Mouse (Mus musculus): ENCODE results near the gene Cd274.

Gene Cd274

DNA sequence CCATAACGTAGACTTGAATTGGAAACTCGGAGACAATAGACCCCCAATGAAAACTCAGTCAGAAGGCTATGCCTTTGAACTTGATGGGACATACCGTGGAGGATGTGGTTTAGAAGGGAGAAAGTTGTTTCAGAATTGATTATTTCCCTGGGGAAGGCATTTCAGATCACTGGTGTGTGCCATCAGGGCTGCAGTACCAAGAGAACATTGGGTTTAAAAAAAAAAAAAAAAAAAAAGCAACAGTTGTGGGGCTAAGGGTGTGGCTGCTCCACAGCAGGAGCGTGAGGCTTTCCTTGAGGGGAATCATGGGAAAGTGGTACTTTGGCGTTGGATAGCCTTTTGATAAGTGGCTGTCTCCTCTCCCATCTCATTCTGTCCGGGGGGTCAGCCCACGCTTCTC, 55.5 kb downstream of the Cd274 start:
- DNase-seq (ENCODE audit: low read depth, low spot score) = no peak

DNA sequence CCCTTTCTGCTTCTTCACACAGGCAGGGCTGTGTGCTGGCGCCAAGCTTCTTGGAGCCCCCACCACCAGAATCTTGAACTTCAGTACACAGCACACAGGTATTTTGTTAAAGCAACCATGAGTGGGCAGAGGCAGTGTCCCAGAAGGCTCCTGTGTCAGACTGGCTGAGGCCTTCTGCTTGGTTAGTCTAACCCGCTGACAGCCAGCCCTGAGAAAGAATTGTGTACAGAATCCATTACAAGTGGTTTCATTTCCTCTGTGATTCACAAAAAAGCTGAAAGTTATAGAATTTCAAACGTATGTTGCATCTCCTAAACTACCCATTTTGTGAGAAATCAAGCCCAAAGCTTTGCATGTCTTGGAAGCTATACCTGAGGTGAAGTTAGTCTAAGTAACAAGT, 63.3 kb downstream of the Cd274 start:
- no peak for DNase-seq (ENCODE audit: low read depth, low spot score)

DNA sequence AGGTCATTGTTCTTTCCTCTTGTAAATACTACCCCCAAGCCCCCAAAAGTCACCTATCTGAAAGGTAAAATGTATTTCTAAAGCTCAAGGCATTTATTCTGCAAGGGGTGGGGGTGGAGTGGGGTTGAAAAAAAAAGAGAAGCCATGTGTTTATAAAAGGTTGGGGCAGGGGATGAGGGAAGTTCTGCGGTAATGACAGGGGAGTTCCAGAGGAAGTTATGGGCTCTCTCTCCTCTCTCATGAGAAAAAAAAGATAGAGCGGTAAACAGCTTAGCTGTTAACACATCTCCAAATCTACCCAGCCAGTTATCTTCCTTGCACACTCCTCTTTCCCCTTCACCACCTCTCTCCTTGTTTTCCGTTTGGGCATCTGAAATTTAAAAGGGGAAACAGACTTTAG, 63.7 kb downstream of the Cd274 start:
- DNase-seq (ENCODE audit: low read depth, low spot score) = no peak

DNA sequence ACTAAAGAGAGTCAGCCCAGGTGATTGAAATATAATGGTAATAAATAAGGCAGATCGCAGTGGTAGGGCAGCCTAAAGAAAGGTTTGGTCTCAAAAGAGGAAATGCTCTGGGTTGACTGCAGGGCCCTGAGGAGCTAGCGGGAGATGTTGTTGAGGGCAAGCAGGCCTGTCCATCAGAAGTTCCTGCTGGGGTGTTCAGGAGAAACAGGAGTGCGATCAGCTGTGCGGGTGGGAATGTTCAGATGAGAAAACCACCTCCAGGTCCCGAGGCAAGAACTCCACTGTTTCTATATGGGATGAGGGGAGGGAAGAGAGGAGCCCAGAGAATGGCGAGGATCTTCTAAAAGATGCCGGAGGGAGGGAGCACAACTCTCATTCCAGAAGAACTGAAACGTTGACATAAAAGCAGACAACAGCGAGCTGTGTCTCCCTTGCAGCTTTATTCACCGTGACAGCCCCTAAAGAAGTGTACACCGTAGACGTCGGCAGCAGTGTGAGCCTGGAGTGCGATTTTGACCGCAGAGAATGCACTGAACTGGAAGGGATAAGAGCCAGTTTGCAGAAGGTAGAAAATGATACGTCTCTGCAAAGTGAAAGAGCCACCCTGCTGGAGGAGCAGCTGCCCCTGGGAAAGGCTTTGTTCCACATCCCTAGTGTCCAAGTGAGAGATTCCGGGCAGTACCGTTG, 69.7 kb downstream of the Cd274 start:
- DNase-seq (ENCODE audit: low read depth, low spot score) = no peak

Data from telencephalon, adult 2 months (tissue).